Mouse (Mus musculus) spleen, adult 2 months (tissue): ENCODE data around the gene Gm815.

Experiments used
- CTCF ChIP-seq: fragments of 200-500 bp; IDR thresholded peaks from 2 replicates; pipeline ENCODE4 v1.5.1; 2011; ENCODE audit warnings: mild to moderate bottlenecking, inconsistent platforms; ENCODE audit not compliant: insufficient read depth, insufficient read length, insufficient replicate concordance; ENCODE audit errors: extremely low read depth
- POLR2A ChIP-seq: fragments of 200-500 bp; IDR thresholded peaks from 2 replicates; pipeline ENCODE4 v1.6.1; 2011; ENCODE audit warnings: low read depth, low read length, inconsistent platforms

- TF ChIP-seq CTCF = no peak
- no peak for TF ChIP-seq POLR2A
Observed at GRCm38 (mm10) chr19:26852325-26852900, 33.3 kb upstream of the Gm815 start.
